Mouse (Mus musculus) erythroblast, embryonic 14.5 days (primary cell): ENCODE results near the gene Nsmce4a. TPM values are rescaled to one million over a fixed set of nuclear protein-coding genes. Genes with fewer than 3 reads are reported as not detected.
"Not testable (repeated sequence)": the region's sequence is repeated elsewhere in the genome, so short reads cannot be mapped to it uniquely, and the experiment has no call there.

Experiments used
- H3K27me3 ChIP-seq: 2 replicates; pipeline ENCODE4 v1.6.1; 2012; ENCODE audit warnings: inconsistent platforms; ENCODE audit not compliant: control insufficient read depth
- H3K36me3 ChIP-seq: 2 replicates; pipeline ENCODE4 v1.6.1; 2012; ENCODE audit warnings: mild to moderate bottlenecking, inconsistent platforms; ENCODE audit not compliant: control insufficient read depth
- H3K4me1 ChIP-seq: 2 replicates; pipeline ENCODE4 v1.6.1; 2012; ENCODE audit warnings: inconsistent platforms; ENCODE audit not compliant: control insufficient read depth
- H3K4me3 ChIP-seq: replicated peaks from 2 replicates; pipeline ENCODE3; 2012; ENCODE audit warnings: moderate library complexity, mild to moderate bottlenecking, inconsistent platforms
- H3K9me3 ChIP-seq: 2 replicates; pipeline ENCODE4 v1.6.1; 2012; ENCODE audit warnings: low read length, inconsistent platforms, mixed read lengths; ENCODE audit not compliant: control insufficient read depth
- GATA1 ChIP-seq: IDR thresholded peaks from 2 replicates; pipeline ENCODE4 v1.6.1; 2012; ENCODE audit warnings: low read length, inconsistent platforms, mixed read lengths
- TAL1 ChIP-seq: IDR thresholded peaks from 3 replicates; pipeline ENCODE4 v1.6.1; 2012; ENCODE audit warnings: low read length, inconsistent platforms, mixed read lengths
- polyA plus RNA-seq: library from polyadenylated mRNA; stranded (reverse); fragments of >175 nt; gene quantifications from 2 replicates; pipeline ENCODE4 v1.2.3, GENCODE M21; 2012

The Nsmce4a gene
- polyA plus RNA-seq, 1 experiment = 20.5 TPM

DNA sequence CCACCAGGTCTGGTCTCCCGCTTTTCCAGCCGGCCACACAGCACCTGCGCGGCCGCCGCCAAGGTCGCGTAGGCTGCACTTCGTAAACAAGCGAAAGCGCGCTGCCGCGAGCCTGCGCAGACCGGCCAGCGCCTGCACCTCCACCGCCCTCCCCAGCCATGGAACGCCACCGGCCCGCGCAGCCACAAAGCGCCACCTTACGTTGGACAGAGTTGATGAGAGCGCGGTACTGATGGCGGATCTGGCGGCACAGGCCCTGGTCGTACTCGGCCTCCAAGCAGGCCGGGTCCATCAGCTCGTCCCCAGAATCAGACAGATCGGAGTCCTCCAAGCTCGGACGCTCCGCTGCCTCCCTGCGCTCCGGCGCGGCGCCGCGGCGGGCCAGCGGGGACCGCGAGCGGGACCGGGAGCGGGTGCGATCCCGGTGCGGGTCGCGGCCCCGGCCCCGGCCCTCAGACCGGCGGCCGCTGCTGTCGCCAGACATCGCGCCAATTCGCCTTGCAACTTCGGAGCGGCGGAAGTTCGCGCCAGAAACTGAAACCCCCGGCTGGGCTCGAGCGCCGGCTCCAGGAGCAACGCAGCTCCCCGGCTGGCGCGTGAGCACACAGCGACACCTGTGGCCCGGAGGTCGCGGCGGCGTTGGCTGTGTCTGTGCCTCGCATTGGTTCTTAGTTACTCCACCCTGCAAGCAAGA lies 26.0 kb downstream of the Nsmce4a start:
- TF ChIP-seq TAL1 (no peak), GATA1 (no peak)
- H3K27me3 ChIP-seq = peaks cover 6% of the 10 kb centered on the region; the same call in 1 of the 2 replicates
- no peaks in the 10 kb centered on the region for H3K9me3 ChIP-seq

DNA sequence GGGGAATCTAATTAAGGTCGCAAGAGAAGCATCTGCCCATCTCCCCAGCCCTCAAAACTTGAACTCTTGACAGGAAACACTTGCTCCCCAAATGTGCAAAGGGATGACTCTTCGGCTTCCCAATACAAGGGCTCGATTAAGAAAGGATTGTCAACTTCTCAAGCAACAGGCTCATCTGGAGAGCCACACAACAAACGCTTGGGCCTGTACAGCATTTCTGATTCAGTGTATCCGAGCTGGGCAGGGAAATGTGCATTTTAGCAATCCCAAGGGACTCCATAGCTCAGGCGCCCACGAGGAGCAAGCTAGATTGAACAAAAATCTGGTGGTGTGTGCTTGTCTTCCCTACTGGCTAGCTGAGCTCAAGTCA lies 26.5 kb downstream of the Nsmce4a start:
- H3K9me3 ChIP-seq = no peaks in the 10 kb centered on the region
- H3K4me1 ChIP-seq = peaks cover 32% of the 10 kb centered on the region
- H3K4me3 ChIP-seq = peak overlapping the region; percentile 98
- H3K36me3 ChIP-seq = peaks cover 43% of the 10 kb centered on the region
- TF ChIP-seq GATA1 (no peak), TAL1 (no peak)
- peaks cover 6% of the 10 kb centered on the region; the same call in 1 of the 2 replicates for H3K27me3 ChIP-seq

More for the DNA sequence above, 26.0 kb downstream of the Nsmce4a start:
- Histone ChIP-seq H3K4me1 (peaks cover 32% of the 10 kb centered on the region), H3K36me3 (peaks cover 37% of the 10 kb centered on the region), H3K4me3 (peak overlapping the region; percentile 98)

- Histone ChIP-seq H3K4me3 (peak overlapping the region; percentile 98), H3K36me3 (peaks cover 48% of the 10 kb centered on the region), H3K4me1 (peaks cover 32% of the 10 kb centered on the region), H3K27me3 (peaks cover 6% of the 10 kb centered on the region; the same call in 1 of the 2 replicates), H3K9me3 (no peaks in the 10 kb centered on the region)
- TF ChIP-seq GATA1 = 0 out of 2 replicates have a peak, but pooled peaks have one; percentile 9
- no peak for TF ChIP-seq TAL1
Measured at GRCm38 (mm10) chr7:130545893-130546292, 27.0 kb downstream of the Nsmce4a start.

GRCm38 (mm10) chr7:130545401-130545800 lies 27.5 kb downstream of the Nsmce4a start:
- TF ChIP-seq TAL1 (no peak), GATA1 (no peak)
- Histone ChIP-seq H3K27me3 (peaks cover 6% of the 10 kb centered on the region; the same call in 1 of the 2 replicates), H3K4me1 (peaks cover 32% of the 10 kb centered on the region), H3K36me3 (peaks cover 52% of the 10 kb centered on the region), H3K9me3 (no peaks in the 10 kb centered on the region), H3K4me3 (peak overlapping the region; percentile 98)

GRCm38 (mm10) chr7:130543181-130543580 lies 29.7 kb downstream of the Nsmce4a start:
- no peaks in the 10 kb centered on the region for H3K27me3 ChIP-seq
- H3K36me3 ChIP-seq = peaks cover 74% of the 10 kb centered on the region
- TF ChIP-seq TAL1 (no peak), GATA1 (no peak)
- H3K9me3 ChIP-seq = no peaks in the 10 kb centered on the region
- peaks cover 32% of the 10 kb centered on the region for H3K4me1 ChIP-seq
- H3K4me3 ChIP-seq = no peak overlapping the region

DNA sequence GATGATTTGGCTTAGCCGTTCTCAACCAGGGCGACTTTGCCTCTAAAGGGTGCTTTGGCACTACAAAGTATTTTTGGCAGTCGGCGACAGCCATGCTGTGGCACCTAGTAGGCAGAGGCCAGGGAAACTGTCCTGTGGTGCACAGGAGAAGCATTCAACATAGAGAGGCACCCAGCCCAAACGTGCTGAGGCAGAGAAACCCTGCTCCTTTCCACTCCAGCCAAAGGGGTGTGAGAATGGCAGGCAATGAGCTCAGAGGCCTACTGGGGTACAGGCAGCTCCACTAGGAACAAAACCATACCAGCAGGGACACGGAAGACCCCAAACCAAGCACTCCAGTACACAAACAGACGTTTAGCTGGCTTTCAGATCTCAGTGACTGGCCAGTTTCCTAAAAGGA lies 32.7 kb downstream of the Nsmce4a start:
- H3K36me3 ChIP-seq = peaks cover 99% of the 10 kb centered on the region

GRCm38 (mm10) chr7:130537068-130537467 lies 35.9 kb downstream of the Nsmce4a start:
- Histone ChIP-seq H3K9me3 (no peaks in the 10 kb centered on the region), H3K27me3 (no peaks in the 10 kb centered on the region), H3K4me3 (no peak overlapping the region), H3K4me1 (peaks cover 3% of the 10 kb centered on the region), H3K36me3 (peaks cover 98% of the 10 kb centered on the region)
- TF ChIP-seq GATA1 (no peak), TAL1 (no peak)

More for the DNA sequence above, 32.7 kb downstream of the Nsmce4a start:
- no peak for TF ChIP-seq GATA1
- H3K4me3 ChIP-seq = no peak overlapping the region
- H3K27me3 ChIP-seq = no peaks in the 10 kb centered on the region
- no peaks in the 10 kb centered on the region for H3K9me3 ChIP-seq
- peaks cover 11% of the 10 kb centered on the region for H3K4me1 ChIP-seq

- H3K4me1 ChIP-seq = peaks cover 3% of the 10 kb centered on the region
- TF ChIP-seq TAL1 (no peak), GATA1 (no peak)
- peaks cover 99% of the 10 kb centered on the region for H3K36me3 ChIP-seq
- H3K4me3 ChIP-seq = no peak overlapping the region
- no peaks in the 10 kb centered on the region for H3K27me3 ChIP-seq
- H3K9me3 ChIP-seq = no peaks in the 10 kb centered on the region
Measured at GRCm38 (mm10) chr7:130535174-130535573, 37.7 kb downstream of the Nsmce4a start.

DNA sequence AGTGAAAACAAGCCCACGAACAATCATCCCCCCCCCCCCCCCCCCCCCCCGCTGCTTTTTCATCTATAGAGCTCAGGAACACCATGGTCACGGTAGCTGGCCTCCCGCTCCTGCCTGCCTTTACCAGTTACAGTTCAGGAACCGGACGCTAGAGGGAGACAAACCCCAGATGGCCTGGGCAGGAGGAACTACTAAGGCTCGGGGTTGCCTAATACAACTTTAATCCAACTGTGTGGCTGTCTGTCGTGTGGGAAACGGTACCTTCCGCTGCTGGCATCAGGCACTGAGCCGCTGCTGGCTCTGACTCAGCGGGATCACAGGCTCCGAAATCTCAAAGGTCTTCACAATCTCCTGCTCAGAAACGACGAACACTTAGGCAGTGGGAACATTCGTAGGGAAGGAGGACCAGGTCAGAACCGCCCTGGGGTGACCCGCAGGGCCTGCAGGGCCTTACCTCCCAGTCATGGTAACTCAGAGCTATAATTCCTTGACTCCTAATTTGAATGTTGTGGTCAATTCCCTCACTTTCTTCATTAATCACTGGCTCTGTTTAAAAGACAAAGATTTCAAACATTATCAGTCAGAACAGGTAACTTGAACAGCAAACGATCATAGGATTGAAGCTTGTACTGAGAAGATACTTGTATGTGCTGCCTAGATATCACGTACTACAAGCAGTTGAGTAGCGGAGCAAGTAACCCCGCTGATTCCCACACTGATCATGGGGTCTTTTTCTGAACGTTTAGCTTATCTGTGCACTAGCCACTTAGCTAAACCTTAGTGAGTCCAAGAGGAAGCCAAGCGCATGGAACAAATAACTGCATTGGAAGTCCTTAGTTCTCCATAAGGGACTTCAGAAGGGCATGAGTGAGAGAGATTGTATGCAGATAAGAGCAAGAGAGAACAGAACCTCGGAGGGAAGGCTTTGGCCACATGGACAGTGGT lies 39.3 kb downstream of the Nsmce4a start:
- H3K4me3 ChIP-seq = no peak overlapping the region
- H3K9me3 ChIP-seq = no peaks in the 10 kb centered on the region
- peaks cover 99% of the 10 kb centered on the region for H3K36me3 ChIP-seq
- H3K4me1 ChIP-seq = peaks cover 3% of the 10 kb centered on the region
- TF ChIP-seq TAL1 (no peak), GATA1 (no peak)
- no peaks in the 10 kb centered on the region for H3K27me3 ChIP-seq

DNA sequence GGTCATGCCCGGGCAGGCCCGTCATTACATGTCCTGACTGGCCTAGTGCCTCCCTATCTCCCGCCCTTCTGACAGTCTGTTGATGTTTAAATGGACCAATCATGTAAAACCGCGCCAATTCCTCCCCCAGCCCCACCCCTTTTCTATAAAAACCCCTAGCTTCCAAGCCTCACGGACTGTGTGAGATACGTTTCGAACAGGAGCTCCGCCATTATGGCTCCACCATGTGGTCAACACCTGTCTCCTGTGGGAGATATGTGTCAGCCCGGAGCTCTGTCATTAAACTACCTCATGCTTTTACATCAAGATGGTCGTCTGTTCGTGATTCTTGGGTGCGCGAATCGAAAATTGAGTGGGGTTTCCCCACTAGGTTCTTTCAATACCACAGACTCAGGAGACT lies 41.8 kb downstream of the Nsmce4a start:
- H3K4me1 ChIP-seq, H3K27me3 ChIP-seq, H3K4me3 ChIP-seq, H3K9me3 ChIP-seq: not testable (repeated sequence)
- peaks cover 83% of the 10 kb centered on the region for H3K36me3 ChIP-seq
